Mouse (Mus musculus) megakaryocyte progenitor cell, adult 5-6 weeks (primary cell): ENCODE data around the gene Otulinl. TPM values are rescaled to one million over a fixed set of nuclear protein-coding genes. Genes with fewer than 3 reads are reported as not detected.
"Not testable (repeated sequence)": the region's sequence is repeated elsewhere in the genome, so short reads cannot be mapped to it uniquely, and the experiment has no call there.

Experiments used
- ATAC-seq: replicated peaks from 2 replicates; pipeline ENCODE4 v1.8.0; 2016; ENCODE audit warnings: mild to moderate bottlenecking, moderate TSS enrichment, inconsistent platforms; ENCODE audit not compliant: poor library complexity
- total RNA-seq, 2 experiments: library from RNA; stranded (forward) in 1 of 2; stranded (reverse) in 1 of 2; fragments of 157-497, 149-512 nt in 1 of 2; fragments of 200-1000 nt in 1 of 2; gene quantifications; 2 replicates each; pipeline versions ENCODE4 v1.2.3 to v1.2.4; 2015 to 2017

Otulinl gene
- total RNA-seq (2015) = 69.7 and 87.3 TPM in 2 replicates
- total RNA-seq (2017) = 30.3 and 37.4 TPM in 2 replicates

DNA sequence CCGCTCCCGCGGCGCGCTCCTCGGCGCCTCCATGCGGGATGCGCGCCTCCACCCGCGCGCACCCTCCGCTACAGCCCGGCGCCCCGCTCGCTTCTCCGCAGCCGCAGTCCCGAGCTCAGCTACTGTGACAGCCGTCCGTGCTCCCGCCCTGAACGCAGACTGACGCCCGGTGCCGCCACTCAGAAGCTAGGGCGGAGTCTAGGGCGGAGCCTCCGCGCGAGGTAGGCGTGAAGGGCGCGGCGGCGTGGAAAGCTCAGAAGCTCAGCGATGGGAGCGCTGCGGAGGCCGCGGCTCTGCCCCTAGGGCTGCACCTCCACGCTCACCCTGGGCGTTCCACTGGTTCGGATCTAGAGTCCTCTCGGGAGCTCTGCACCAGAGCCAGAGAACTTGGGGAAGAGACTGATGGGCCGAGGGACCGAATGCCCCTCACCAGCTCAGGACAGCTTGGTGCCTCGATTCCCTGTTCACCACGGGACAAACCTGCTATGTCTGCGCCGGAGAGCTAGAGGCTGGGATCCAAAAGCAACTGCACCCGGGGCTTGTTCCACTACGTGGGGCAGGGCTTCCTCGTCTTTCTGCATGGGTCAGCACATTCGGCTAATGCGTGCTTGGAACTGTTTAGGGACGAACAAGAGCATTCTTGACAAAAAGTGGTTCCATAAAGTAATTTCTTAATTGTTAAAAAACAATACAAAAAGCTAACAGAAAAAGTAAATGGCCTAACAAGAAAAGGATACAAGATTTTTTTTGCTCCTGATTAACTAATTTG, at the start of gene Otulinl:
Gene Otulinl (minus strand): TSS at position 161 of the 769 bp plus-strand sequence.
- peak; percentile 98 for ATAC-seq

DNA sequence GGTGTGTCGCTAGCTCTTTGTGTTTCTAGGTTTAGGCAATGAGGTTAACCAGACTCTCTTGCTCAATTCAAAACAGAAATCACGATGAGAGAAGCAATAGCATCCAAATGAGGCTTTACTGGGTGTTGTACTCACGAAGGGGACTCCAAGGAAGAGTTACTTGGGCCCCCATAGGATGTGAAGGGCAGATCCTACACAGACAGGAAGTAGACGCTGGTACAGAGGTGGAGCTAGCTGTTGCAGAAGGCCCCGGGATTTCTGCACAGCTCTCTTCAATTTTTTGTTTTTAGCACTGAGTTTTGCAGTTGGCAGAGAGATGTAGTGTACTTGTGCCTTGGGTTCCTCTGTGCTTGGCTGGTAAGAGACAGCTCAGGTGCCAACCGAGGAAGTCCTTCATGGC, 44.8 kb upstream of the Otulinl start:
- ATAC-seq = peak; percentile 51; the same call in 1 of the 2 replicates

DNA sequence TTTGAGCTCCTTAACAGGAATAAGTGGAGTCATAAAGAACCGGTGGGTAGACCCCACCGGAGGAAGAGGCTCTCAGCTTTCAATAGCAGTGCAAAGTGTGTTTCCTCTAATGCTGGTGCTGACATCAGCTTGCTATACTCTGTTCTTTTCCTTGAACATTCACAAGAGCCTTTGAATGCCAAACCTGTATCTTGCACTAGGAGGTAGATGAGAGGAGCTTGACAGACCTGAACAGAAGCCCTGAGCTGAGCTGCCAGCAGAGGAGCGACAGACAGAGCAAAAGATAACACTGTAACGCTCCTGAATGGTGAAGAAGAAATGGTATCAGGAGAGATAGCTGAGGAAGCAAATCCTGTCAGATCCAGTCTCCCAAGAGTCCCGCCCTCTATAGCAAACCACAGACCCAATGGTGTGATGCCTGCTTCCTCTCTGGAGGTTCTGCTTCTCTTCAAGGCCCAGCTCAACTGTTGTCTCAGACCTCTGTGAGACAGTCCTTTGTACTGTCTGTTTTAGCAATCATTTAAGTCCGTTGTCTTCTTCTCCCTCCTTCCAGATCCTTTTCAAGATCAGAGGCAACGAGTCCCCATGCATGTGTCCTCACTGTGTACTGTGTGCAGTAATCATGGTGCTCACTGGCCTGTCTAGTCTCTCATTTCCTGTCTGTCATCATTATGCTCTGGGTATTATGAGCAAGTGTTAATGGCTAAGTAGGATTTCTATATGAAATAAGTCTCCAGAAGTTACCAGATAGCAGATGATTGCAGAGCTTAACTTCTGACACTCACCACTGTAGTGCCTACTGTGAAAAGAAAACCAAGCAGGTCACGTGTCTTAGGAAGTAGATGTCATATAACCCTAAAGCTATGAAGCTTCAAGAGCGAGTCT, 43.7 kb upstream of the Otulinl start:
- peak; percentile 83 for ATAC-seq

DNA sequence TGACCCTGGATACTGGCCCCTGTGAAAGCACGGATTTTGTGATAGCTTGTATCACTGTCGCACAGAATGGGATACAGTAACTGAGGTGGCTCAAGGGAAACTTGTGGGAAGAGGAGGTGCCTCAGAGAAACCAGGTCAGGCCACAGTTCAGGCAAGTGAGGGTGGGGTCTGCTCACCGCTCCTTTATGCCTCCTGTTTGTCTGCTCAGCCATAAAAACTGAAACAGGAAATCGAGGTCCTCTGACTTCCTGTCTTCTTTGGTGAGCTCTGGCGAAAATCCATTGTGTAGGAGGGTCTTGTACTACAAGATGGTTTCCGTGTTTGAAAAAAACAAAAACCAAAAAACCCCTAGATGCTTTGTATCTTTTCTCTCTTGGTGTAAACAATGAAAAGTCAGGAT, 42.9 kb upstream of the Otulinl start:
- peak; percentile 16; the same call in 1 of the 2 replicates for ATAC-seq

DNA sequence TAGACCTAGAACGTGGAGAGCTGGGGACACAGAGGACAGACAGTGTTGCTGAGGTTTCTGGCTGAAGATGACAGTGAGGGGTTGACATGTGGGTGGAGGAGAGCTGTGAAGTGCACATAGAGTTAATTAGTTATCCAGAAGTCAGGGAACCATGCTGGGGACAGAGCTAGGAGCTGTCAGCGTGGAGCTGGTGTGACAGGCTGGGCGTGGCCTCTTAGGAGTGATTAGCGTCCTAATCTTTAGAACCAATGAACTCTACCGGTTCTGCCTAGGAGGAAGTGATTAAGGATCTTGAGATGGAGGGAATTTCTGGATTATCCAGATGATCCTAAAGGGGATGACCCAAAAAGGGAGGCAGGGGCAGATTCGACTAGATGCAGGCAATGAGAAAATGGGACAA, 42.4 kb upstream of the Otulinl start:
- ATAC-seq = 0 out of 2 replicates have a peak, but pooled peaks have one; percentile 15

DNA sequence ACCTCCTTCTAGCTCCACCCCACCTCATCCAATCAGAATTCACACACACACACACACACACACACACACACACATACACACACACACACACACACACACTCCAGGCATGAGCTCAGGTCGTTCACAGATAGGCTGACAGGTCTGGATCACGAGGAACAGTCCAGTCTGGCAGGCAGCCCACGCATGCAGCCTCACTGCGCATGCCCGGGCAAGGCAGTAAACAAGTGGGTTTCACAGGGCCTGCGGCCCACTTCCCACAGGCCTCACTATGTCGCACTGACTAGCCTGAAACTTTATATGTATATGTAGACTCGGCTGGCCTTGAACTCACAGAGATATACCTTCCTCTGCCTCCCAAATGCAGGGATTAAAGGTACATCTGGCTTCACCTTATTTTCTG, 38.9 kb upstream of the Otulinl start:
- ATAC-seq = not testable (repeated sequence)

DNA sequence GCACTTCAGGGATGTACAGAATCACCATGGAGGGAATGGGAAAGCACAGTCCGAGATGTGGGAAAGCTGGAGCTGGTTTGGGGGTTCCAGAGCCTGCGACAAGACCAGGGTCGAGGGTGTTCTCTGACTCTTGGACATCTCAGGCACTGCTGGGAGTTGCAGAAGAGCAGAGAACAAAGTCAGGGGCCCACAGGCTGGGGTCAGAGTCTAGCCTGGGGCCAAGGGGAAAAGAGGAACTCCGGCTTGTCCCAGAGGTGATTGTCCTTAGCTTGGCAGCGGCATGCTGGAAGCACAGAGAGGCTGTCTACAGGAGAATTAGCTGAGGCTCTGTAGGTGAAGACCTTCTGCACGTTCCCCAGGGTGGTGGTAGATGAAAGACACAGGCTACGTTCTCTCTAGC, 37.3 kb upstream of the Otulinl start:
- ATAC-seq = peak; percentile 42

DNA sequence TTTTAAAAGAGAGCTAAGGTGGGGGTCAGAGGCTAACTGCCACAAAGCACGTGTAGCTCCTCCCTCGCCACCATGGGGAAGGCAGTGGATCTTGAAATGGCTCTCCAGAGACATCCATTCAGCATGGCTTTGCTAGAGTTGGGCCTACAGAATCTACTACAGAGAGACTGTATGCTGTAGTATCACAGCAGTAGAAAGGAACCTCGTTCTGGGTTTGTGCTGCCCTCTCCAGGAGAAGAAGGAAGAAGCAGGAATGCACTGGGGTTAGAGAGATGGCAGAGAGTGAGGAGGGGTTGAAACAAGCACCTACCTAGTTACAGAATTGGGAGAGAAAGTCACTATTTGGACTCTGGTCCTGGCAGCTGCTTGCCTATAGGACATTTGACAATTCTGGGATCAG, 34.0 kb upstream of the Otulinl start:
- peak; percentile 99 for ATAC-seq

DNA sequence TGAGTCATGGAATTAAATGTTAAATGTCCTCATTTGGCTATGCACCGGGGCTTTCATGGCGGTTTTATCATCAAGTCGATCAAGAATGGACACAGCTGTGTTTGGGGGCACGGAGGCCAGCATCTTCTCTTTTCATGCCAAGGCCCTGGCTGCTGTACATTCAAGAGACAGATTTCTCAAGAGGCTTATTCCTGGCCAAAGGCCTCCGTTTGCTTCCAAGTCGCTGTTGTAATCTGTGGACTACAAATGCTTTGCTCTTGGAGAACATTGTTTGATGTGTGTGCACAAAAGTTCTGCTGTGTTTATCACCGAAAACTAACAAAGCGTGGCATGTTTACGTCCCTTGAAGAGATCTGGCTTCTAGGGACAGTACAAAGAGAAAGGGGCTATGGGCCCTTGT, 29.3 kb upstream of the Otulinl start:
- ATAC-seq = no peak

DNA sequence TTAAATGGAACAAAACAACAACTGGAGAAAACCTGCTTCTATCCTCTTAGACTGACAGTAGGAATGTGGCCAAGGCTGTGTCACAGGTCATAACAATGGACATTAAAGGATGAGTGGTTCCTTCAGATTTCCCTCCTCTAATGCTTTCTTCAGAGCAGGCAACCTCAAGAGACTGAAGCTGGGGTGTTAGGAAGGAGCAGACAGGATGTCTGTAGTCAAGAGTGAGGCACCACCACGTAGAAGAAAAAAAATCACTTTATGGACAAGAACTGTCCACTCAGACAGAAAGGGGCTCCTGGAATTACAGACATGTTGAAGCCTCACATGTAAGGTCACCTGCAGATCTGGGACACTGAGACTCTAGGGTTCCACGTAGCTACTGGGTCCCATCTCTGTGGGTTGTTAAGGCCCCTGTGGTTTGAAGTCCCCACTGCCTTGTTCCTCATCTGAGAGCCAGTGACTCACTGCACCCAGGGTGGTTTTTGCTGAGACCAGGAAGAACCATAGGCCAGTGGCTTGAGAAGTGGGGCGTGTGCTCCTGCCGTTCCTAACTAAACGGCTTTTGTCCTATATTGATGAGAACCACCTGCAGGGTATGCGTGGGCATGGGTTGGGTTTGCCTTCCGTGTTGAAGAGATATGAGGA, 27.7 kb upstream of the Otulinl start:
- ATAC-seq = peak; percentile 95

DNA sequence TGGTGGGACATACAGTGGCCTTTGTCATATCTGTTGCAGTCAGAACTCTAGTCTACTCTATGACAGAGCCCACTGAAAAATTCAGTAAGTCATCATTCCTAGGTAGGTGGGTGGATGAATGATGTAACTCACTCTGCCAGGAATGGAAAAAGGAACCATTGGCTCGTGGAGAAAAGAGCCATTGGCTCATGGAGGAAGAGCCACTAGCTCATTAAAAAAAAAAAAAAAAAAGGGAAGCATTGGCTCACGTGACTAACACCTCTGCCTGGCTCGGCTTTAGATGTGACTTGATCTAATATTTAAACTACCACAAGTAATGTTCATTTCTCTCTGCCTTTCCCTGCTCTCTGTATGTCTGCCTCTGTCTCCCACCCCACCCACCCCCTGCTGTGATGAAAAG, 27.1 kb upstream of the Otulinl start:
- peak; percentile 51 for ATAC-seq

DNA sequence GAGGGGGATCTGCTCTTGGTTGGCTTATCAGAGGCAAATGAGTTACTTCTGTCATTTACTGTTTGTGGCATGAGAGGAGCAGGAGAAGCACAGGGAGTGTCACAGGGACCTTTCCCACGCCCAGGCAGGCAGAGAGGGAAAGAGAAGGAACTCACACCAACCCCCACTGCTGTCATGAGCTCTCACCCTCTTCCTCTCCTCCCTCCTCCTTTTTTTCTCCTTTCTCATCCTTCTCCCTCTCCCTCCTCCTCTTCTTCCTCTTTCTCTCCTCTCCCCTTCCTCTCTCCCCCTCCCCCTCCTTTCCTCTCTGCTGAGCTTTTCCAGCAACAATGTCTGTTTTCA, 21.6 kb upstream of the Otulinl start:
- peak; percentile 53 for ATAC-seq

DNA sequence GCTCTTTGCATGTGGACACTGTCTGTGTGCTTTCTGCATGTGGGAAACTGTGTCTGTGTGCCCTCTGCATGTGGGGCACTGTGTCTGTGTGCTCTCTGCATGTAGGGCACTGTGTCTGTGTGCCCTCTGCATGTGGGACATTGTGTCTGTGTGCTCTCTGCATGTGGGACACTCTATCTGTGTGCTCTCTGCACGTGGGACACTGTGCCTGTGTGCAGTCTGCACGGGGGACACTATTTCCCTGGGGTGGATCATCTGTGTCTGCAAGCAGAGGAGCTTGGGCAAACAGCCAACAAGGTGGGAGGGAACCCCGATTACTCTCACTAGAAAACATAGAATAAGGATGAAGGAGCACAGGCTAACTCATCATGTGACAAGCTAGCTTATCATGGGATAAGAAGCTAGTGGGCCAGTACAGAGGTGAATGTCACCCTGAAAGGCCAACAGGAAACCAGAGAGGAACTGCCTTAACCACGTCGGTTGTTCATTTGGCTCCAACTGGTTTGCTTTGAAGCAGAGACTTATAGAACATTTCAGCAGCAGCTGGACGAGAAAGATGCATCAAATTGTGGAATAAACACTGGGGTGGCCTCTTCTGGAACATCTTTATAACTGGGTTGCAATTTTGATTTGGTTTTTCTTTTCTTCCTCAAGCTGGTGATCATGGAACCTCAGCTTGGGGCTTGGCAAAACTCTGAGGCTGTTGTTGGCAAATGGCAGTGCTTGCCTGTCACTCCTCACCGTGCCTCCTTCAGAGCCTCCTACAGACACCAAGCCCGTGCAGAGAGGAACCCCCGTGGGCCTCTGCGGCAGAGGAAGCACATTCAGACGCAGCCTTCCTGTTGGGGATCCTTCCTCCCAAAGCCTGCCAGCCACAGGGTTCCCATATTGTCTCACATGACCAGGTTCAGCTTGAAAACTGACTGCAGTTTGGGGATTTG, 20.9 kb upstream of the Otulinl start:
- peak; percentile 86 for ATAC-seq

DNA sequence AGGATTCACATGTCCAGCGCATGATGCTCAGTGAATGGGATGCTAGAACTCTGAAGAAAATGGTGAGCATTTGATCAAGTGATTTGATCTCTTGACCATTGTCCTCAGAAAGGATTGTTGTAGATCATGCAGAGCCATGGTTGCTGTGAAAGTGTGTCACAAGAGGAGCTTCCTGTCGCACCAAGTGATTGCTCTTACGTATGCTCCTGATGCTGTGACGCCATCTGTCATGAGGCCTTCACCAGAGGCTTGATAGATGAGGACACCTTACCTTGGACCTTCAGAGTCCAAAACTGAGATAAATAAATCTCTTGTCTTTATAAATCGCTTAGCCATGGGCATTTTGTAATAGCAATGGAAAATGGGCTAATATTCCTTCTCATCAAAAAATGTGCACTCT, 16.3 kb upstream of the Otulinl start:
- ATAC-seq = peak; percentile 39; the same call in 1 of the 2 replicates

DNA sequence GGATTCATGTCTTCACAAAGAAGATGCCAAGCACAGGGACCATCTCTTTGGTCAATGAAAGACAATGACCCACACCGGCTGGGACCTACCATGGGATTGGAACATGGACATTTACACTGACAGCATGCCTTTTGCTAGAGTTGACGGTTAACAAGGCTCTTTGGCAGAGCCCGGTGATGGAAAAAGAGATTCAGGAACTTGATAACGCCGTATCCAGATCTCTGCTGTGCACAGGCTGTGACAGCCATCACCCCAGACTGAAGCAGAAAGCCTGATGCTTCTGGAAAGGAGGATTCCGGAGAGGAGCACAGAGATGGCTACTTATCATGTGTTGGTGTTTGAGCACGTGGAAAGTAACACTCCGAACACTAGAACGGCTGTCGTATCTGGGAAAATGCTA, 11.9 kb upstream of the Otulinl start:
- peak; percentile 59 for ATAC-seq

DNA sequence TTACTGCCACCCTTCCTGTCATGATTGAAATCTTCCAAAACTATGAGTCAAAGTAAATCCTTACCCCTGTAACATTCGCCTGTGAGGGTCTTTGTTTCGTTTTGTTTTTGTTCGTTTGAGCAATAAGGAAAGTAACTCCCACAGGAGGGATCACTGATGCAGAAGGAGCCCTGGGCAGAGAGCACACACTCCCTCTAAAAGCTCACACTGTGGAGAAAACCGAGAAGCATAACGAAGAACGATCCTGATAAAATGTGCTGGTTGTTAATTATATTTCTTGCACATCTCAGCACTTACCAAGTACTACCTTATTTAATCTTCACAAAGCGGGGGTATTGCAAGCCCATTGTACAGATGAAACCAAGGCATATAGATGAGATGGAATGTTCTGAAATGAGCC, 10.8 kb upstream of the Otulinl start:
- ATAC-seq = no peak

DNA sequence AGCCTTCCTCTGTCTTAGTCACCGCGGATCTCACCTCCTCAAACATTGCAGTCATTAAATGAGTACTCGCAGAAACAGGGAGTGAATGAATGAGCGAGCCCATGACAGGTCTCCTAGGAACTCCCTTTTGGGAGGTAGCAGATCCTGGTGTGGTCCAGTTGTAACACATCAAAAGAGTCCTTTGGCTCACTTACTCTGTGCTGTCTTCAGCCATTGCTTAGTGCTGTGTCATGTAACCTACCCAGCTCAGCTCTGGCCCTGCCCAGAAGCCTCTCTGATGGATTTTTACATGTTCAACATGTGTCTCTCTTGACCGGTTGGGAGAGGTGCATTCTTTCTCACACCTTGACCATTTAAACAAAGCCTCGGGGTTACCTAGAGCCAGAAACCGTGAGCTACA, 9.8 kb upstream of the Otulinl start:
- ATAC-seq = no peak

DNA sequence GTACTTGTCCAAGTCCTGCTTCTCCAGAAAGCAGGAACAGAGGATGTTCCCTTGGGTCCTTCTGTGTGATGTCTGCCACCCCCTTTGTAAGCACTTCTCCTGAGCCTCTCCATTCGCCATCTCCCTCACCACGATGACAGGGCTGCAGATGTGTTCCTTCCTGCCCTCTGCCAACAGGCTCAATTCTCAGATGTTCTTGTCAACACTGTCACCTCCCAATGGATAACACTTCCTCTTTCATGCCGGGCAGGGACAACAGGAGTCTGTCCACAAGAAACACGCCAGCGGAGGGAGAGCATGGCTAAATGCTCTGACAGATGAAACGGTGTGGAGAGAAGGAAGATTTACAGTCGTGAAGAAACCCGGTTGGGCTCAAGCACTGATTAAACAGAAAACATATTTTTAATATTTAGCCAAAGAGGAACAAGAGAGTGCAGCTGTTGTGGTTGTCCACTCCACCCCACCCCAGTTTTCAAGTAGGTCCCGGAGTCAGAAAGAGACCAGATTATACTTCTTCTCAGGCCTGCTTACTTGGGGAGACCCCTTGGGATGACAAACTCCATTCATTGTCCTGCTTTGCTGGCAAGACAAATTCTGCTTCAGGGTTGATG, 6.8 kb upstream of the Otulinl start:
- peak; percentile 88 for ATAC-seq

DNA sequence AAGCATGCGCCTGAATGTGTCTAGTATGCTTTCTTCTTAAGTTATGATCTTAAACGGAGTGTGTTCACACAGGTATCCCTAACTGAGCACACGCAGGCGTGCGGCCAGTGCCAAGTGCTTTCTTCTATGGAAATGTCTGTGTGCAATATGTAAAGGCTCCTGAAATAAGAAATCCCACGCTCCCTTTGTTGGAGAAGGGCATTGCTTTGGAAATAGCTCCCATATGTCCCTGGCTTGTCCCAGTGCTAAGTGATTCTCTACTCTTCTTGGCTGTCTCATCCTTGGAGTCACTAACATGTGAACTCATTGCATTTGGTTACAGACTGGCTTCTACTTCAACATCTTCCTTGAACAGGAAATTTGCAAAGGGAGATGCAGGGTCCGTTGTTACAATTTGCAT, 3.4 kb upstream of the Otulinl start:
- ATAC-seq = no peak

DNA sequence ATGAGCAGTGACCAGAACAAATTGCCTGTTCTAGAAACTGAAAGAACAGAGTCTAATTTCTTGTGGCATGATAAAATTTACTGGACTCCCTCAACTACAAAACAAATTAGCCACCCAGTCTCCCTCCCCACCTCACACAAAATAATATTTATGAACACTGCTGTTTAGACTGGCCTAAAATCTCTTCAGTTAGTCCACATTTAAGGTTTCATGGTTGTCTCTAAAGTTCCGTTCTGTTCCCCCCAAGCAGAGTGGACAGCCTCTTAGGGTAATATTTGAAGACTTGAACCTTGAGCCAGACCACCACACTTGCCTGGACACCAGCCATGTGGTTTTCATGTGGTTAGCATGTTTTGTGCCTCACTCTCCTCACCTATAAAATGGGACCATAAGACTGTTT, 1.8 kb upstream of the Otulinl start:
- no peak for ATAC-seq
